Mouse (Mus musculus) cortical plate, adult 2 months (tissue): ENCODE measurements around the gene Tmco1. TPM values are rescaled to one million over a fixed set of nuclear protein-coding genes. Genes with fewer than 3 reads are reported as not detected.

Experiments
- H3K27ac ChIP-seq: fragments of 200-500 bp; 2 replicates; pipeline ENCODE4 v1.5.1; 2012; ENCODE audit warnings: low read length, control low read depth, inconsistent platforms; ENCODE audit not compliant: insufficient read depth
- H3K4me1 ChIP-seq: fragments of 200-500 bp; 2 replicates; pipeline ENCODE4 v1.6.1; 2011; ENCODE audit warnings: low read length; ENCODE audit not compliant: control insufficient read depth, insufficient read depth
- H3K4me3 ChIP-seq: fragments of 200-500 bp; 2 replicates; pipeline ENCODE4 v1.5.1; 2011; ENCODE audit warnings: mild to moderate bottlenecking, low read length, control low read depth; ENCODE audit not compliant: insufficient read depth
- CTCF ChIP-seq: fragments of 200-500 bp; IDR thresholded peaks from 2 replicates; pipeline ENCODE4 v1.5.1; 2011; ENCODE audit warnings: mild to moderate bottlenecking, control low read depth, low read length; ENCODE audit not compliant: insufficient read depth; ENCODE audit errors: extremely low read depth
- POLR2A ChIP-seq: fragments of 200-500 bp; IDR thresholded peaks from 2 replicates; pipeline ENCODE4 v1.6.1; 2011; ENCODE audit warnings: mild to moderate bottlenecking, low read length, control low read depth; ENCODE audit not compliant: insufficient read depth; ENCODE audit errors: extremely low read depth
- polyA plus RNA-seq: library from polyadenylated mRNA; depleted of rRNA; stranded (reverse); fragments of >200 nt; gene quantifications from 2 replicates; pipeline ENCODE4 v1.2.3, GENCODE M21; 2012

Gene Tmco1
- polyA plus RNA-seq, 1 experiment, result 70.4 TPM

- H3K4me3 ChIP-seq, result no peak overlapping the region
- TF ChIP-seq POLR2A, result no peak
- no peak for TF ChIP-seq CTCF
- H3K27ac ChIP-seq, result no peak overlapping the region
- H3K4me1 ChIP-seq, result no peaks in the 10 kb centered on the region; the same call in 1 of the 2 replicates
These were observed 59.8 kb downstream of the Tmco1 start for GRCm38 (mm10) chr1:167368018-167368417.

- no peak overlapping the region for H3K4me3 ChIP-seq
- no peak for TF ChIP-seq POLR2A
- H3K27ac ChIP-seq, result no peak overlapping the region
- no peaks in the 10 kb centered on the region; the same call in 1 of the 2 replicates for H3K4me1 ChIP-seq
These were observed 60.3 kb downstream of the Tmco1 start for GRCm38 (mm10) chr1:167368513-167368912.

GRCm38 (mm10) chr1:167369905-167370304 lies 61.7 kb downstream of the Tmco1 start:
- H3K4me1 ChIP-seq, result no peaks in the 10 kb centered on the region; the same call in 1 of the 2 replicates
- TF ChIP-seq CTCF (peak; percentile 99), POLR2A (no peak)
- H3K4me3 ChIP-seq, result no peak overlapping the region
- no peak overlapping the region for H3K27ac ChIP-seq

GRCm38 (mm10) chr1:167372739-167373138 lies 64.6 kb downstream of the Tmco1 start:
- no peaks in the 10 kb centered on the region for H3K4me1 ChIP-seq
- no peak overlapping the region for H3K4me3 ChIP-seq
- no peak overlapping the region for H3K27ac ChIP-seq
- no peak for TF ChIP-seq CTCF
- no peak for TF ChIP-seq POLR2A

GRCm38 (mm10) chr1:167374003-167374784 lies 66.0 kb downstream of the Tmco1 start:
- Histone ChIP-seq H3K4me1 (no peaks in the 10 kb centered on the region), H3K27ac (no peak overlapping the region), H3K4me3 (no peak overlapping the region)
- TF ChIP-seq CTCF, result no peak
- no peak for TF ChIP-seq POLR2A

GRCm38 (mm10) chr1:167374942-167375341 lies 66.8 kb downstream of the Tmco1 start:
- H3K4me3 ChIP-seq, result no peak overlapping the region
- H3K27ac ChIP-seq, result no peak overlapping the region
- TF ChIP-seq CTCF, result no peak
- no peak for TF ChIP-seq POLR2A
- H3K4me1 ChIP-seq, result no peaks in the 10 kb centered on the region

GRCm38 (mm10) chr1:167378019-167378418 lies 69.8 kb downstream of the Tmco1 start:
- Histone ChIP-seq H3K4me1 (no peaks in the 10 kb centered on the region), H3K4me3 (no peak overlapping the region), H3K27ac (no peak overlapping the region)
- TF ChIP-seq CTCF (no peak), POLR2A (no peak)

GRCm38 (mm10) chr1:167379751-167380150 lies 71.6 kb downstream of the Tmco1 start:
- no peak overlapping the region for H3K27ac ChIP-seq
- TF ChIP-seq POLR2A (no peak), CTCF (no peak)
- no peaks in the 10 kb centered on the region for H3K4me1 ChIP-seq
- no peak overlapping the region for H3K4me3 ChIP-seq

- Histone ChIP-seq H3K4me3 (no peak overlapping the region), H3K27ac (no peak overlapping the region), H3K4me1 (no peaks in the 10 kb centered on the region)
- TF ChIP-seq POLR2A, result no peak
- no peak for TF ChIP-seq CTCF
These were observed 72.0 kb downstream of the Tmco1 start for GRCm38 (mm10) chr1:167380223-167380622.

GRCm38 (mm10) chr1:167381050-167382015 lies 73.2 kb downstream of the Tmco1 start:
- Histone ChIP-seq H3K4me1 (no peaks in the 10 kb centered on the region), H3K4me3 (no peak overlapping the region), H3K27ac (no peak overlapping the region)
- no peak for TF ChIP-seq POLR2A
- no peak for TF ChIP-seq CTCF
